Mouse (Mus musculus) hindbrain, embryonic 11.5 days (tissue): Measurements from ENCODE around the gene Ankrd55. TPM values are rescaled to one million over a fixed set of nuclear protein-coding genes. Genes with fewer than 3 reads are reported as not detected.

Source experiments
- ATAC-seq: fragments of 200-750 bp; cut with Nextera tagmentation; 2 replicates; pipeline ENCODE4 v1.8.0; 2017; ENCODE audit warnings: mild to moderate bottlenecking, moderate TSS enrichment, moderate library complexity; ENCODE audit not compliant: low FRiP score
- DNase-seq: peaks from one replicate; pipeline ENCODE4 v3.0.0-alpha.2; 2015; ENCODE audit warnings: low spot score
- H3K27ac ChIP-seq: fragments of 300-500 bp; sonication (generic); 2 replicates; pipeline ENCODE4 v1.5.1; 2014; ENCODE audit warnings: mild to moderate bottlenecking, low read depth, low read length
- H3K27me3 ChIP-seq: fragments of 300-500 bp; sonication (generic); 2 replicates; pipeline ENCODE4 v1.6.1; 2014; ENCODE audit warnings: mild to moderate bottlenecking, low read length, moderate library complexity, mixed read lengths; ENCODE audit not compliant: control insufficient read depth, insufficient read depth
- H3K36me3 ChIP-seq: fragments of 300-500 bp; sonication (generic); 2 replicates; pipeline ENCODE4 v1.6.1; 2014; ENCODE audit warnings: mild to moderate bottlenecking, low read length, moderate library complexity, mixed read lengths; ENCODE audit not compliant: control insufficient read depth, insufficient read depth
- H3K4me1 ChIP-seq: fragments of 300-500 bp; sonication (generic); replicated peaks from 2 replicates; pipeline ENCODE4 v1.6.1; 2014; ENCODE audit warnings: low read length, mixed read lengths; ENCODE audit not compliant: control insufficient read depth, insufficient read depth
- H3K4me2 ChIP-seq: fragments of 300-500 bp; sonication (generic); replicated peaks from 2 replicates; pipeline ENCODE4 v1.6.1; 2014; ENCODE audit warnings: mild to moderate bottlenecking, low read depth, low read length
- H3K4me3 ChIP-seq: fragments of 300-500 bp; sonication (generic); 2 replicates; pipeline ENCODE4 v1.5.1; 2014; ENCODE audit warnings: low read depth, low read length
- H3K9ac ChIP-seq: fragments of 300-500 bp; sonication (generic); 2 replicates; pipeline ENCODE4 v1.6.1; 2014; ENCODE audit warnings: low read depth, low read length
- H3K9me3 ChIP-seq: fragments of 300-500 bp; sonication (generic); 2 replicates; pipeline ENCODE4 v1.6.1; 2016; ENCODE audit warnings: low read length; ENCODE audit not compliant: control insufficient read depth
- WGBS: fragments of 180-500 bp; shearing (Covaris S2); extraction: QIAGEN DNeasy Blood & Tissue Kit; methylation state at CpG from one replicate; pipeline ENCODE4 v1.1.7; 2014; 5-methylcytosine and 5-hydroxymethylcytosine counted together
- polyA plus RNA-seq: library from polyadenylated mRNA; unstranded; fragments of >200 nt; fragmentation: Nextera tagmentation; extraction: Ambion mirVana; gene quantifications from 2 replicates; pipeline ENCODE4 v1.2.1, GENCODE M21; 2014

Ankrd55 gene
- polyA plus RNA-seq: 1.7 TPM in 2 replicates

GRCm38 (mm10) chr13:112288225-112289178, at the start of gene Ankrd55:
Ankrd55 (plus strand) TSS chr13:112288451.
- Histone ChIP-seq H3K4me2 (peak within 1 kb of the TSS; percentile 9; the same call in 1 of the 2 replicates), H3K27ac (peak within 1 kb of the TSS; percentile 47; the same call in 1 of the 2 replicates), H3K4me1 (no peaks in the 10 kb centered on the region), H3K36me3 (no peaks in the 10 kb centered on the region), H3K9ac (0 out of 2 replicates have a peak within 1 kb of the TSS, but pooled peaks have one; percentile 45), H3K4me3 (no peak within 1 kb of the TSS), H3K27me3 (no peaks in the 10 kb centered on the region), H3K9me3 (no peaks in the 10 kb centered on the region)
- DNase-seq: peak; percentile 57
- 37% methylated on average over 22 of the region's 22 CpGs for WGBS
- ATAC-seq: peak; percentile 87

- H3K9me3 ChIP-seq: no peaks in the 10 kb centered on the region
- H3K4me2 ChIP-seq: no peak overlapping the region
- H3K27ac ChIP-seq: no peak overlapping the region
- no peak for ATAC-seq
- H3K4me3 ChIP-seq: no peak overlapping the region
- 88% methylated on average over 2 of the region's 2 CpGs for WGBS
- no peaks in the 10 kb centered on the region for H3K36me3 ChIP-seq
- no peak overlapping the region for H3K9ac ChIP-seq
- 0 out of 2 replicates have a peak, but pooled peaks cover 2% of the 10 kb centered on the region for H3K4me1 ChIP-seq
- DNase-seq: no peak
- H3K27me3 ChIP-seq: peaks cover 22% of the 10 kb centered on the region
Measured at GRCm38 (mm10) chr13:112239239-112239638, 49.0 kb upstream of the Ankrd55 start.

GRCm38 (mm10) chr13:112241431-112241830, 46.8 kb upstream of the Ankrd55 start:
- ATAC-seq (peak; percentile 80), DNase-seq (peak; percentile 41)
- 0 out of 2 replicates have a peak, but pooled peaks cover 4% of the 10 kb centered on the region for H3K9me3 ChIP-seq
- no peak overlapping the region for H3K9ac ChIP-seq
- H3K4me2 ChIP-seq: no peak overlapping the region
- no peaks in the 10 kb centered on the region for H3K36me3 ChIP-seq
- H3K27me3 ChIP-seq: peaks cover 22% of the 10 kb centered on the region
- 0 out of 2 replicates have a peak, but pooled peaks cover 2% of the 10 kb centered on the region for H3K4me1 ChIP-seq
- no peak overlapping the region for H3K4me3 ChIP-seq
- 14% methylated on average over 8 of the region's 8 CpGs for WGBS
- H3K27ac ChIP-seq: no peak overlapping the region

- no peak overlapping the region for H3K9ac ChIP-seq
- no peak overlapping the region for H3K4me2 ChIP-seq
- H3K4me3 ChIP-seq: no peak overlapping the region
- no peak overlapping the region for H3K27ac ChIP-seq
- H3K4me1 ChIP-seq: 0 out of 2 replicates have a peak, but pooled peaks cover 2% of the 10 kb centered on the region
- no peak for ATAC-seq
- H3K9me3 ChIP-seq: 0 out of 2 replicates have a peak, but pooled peaks cover 4% of the 10 kb centered on the region
- DNase-seq: no peak
- 76% methylated on average over 5 of the region's 5 CpGs for WGBS
- no peaks in the 10 kb centered on the region for H3K36me3 ChIP-seq
- peaks cover 8% of the 10 kb centered on the region; the same call in 1 of the 2 replicates for H3K27me3 ChIP-seq
Measured at GRCm38 (mm10) chr13:112245131-112245530, 43.1 kb upstream of the Ankrd55 start.

- ATAC-seq (no peak), DNase-seq (no peak)
- no peaks in the 10 kb centered on the region for H3K36me3 ChIP-seq
- no peaks in the 10 kb centered on the region for H3K4me1 ChIP-seq
- H3K9ac ChIP-seq: no peak overlapping the region
- no peak overlapping the region for H3K4me2 ChIP-seq
- no peaks in the 10 kb centered on the region for H3K9me3 ChIP-seq
- WGBS: 86% methylated on average over 2 of the region's 2 CpGs
- no peak overlapping the region for H3K4me3 ChIP-seq
- no peak overlapping the region for H3K27ac ChIP-seq
- 0 out of 2 replicates have a peak, but pooled peaks cover 3% of the 10 kb centered on the region for H3K27me3 ChIP-seq
Measured at GRCm38 (mm10) chr13:112251433-112251832, 36.8 kb upstream of the Ankrd55 start.

- Histone ChIP-seq H3K4me1 (no peaks in the 10 kb centered on the region), H3K4me2 (no peak overlapping the region), H3K27me3 (0 out of 2 replicates have a peak, but pooled peaks cover 3% of the 10 kb centered on the region), H3K36me3 (no peaks in the 10 kb centered on the region), H3K9me3 (no peaks in the 10 kb centered on the region), H3K4me3 (no peak overlapping the region), H3K27ac (no peak overlapping the region), H3K9ac (no peak overlapping the region)
- ATAC-seq: no peak
- WGBS: 81% methylated on average over 3 of the region's 3 CpGs
- no peak for DNase-seq
Measured at GRCm38 (mm10) chr13:112252012-112252411, 36.2 kb upstream of the Ankrd55 start.

GRCm38 (mm10) chr13:112252991-112253620, 35.1 kb upstream of the Ankrd55 start:
- Histone ChIP-seq H3K9ac (no peak overlapping the region), H3K36me3 (no peaks in the 10 kb centered on the region), H3K27ac (no peak overlapping the region), H3K4me2 (no peak overlapping the region), H3K4me1 (no peaks in the 10 kb centered on the region), H3K4me3 (no peak overlapping the region), H3K9me3 (no peaks in the 10 kb centered on the region), H3K27me3 (0 out of 2 replicates have a peak, but pooled peaks cover 3% of the 10 kb centered on the region)
- 37% methylated on average over 13 of the region's 13 CpGs for WGBS
- ATAC-seq (no peak), DNase-seq (peak; percentile 18)

GRCm38 (mm10) chr13:112254116-112254515, 34.1 kb upstream of the Ankrd55 start:
- Histone ChIP-seq H3K27me3 (0 out of 2 replicates have a peak, but pooled peaks cover 3% of the 10 kb centered on the region), H3K4me1 (no peaks in the 10 kb centered on the region), H3K4me2 (no peak overlapping the region), H3K9me3 (no peaks in the 10 kb centered on the region), H3K4me3 (no peak overlapping the region), H3K9ac (no peak overlapping the region), H3K36me3 (no peaks in the 10 kb centered on the region), H3K27ac (no peak overlapping the region)
- ATAC-seq (no peak), DNase-seq (no peak)
- WGBS: 80% methylated on average over 8 of the region's 8 CpGs
